In the genomic region with DNA sequence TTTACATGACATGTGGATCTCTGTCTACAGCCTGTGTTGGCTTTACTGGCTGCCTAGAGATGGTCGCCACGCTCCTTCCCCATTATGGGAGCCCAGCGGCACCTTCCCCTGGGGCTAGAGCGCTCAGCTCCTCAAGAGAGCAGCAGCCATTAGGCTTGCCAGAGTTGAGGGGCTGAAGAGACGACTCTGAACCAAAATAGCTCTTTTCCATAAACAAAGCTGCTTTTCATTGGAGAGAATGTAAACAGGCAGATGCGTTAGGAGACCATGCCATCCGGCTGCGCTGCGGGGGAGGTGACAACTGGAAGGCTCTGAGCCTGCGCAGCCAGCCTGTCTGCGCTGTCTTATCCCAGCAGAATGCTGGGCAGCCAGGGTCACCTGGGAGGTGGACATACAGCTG, we compare ENCODE assay signal across 12 mouse cellular contexts. TPM values are rescaled to one million over a fixed set of nuclear protein-coding genes. Genes with fewer than 3 reads are reported as not detected.
DNase-seq lines count a peak whose midpoint lies in the region; ATAC-seq and TF ChIP-seq lines count a peak whose summit lies in the region.
"Had no signal": no experiment of that assay in that cellular context is flagged by ENCODE, and none has a peak within 500 bp of the region (broad histone marks: within the 10 kb centered on the region; RNA-seq: fewer than 3 reads in every experiment).

No protein-coding gene starts in this region.

- no peak for ATAC-seq in embryonic facial prominence, embryonic 14.5 days (ENCODE audit: low read depth)
- ATAC-seq in inflammation-experienced regulatory T-cells, adult 6 months = no peak
- ATAC-seq: midbrain, embryonic 13.5 days had no signal

- WGBS in embryonic facial prominence, embryonic 14.5 days = 33% methylated on average over 11 of the region's 11 CpGs

- intact Hi-C loops in left cerebral cortex, adult 2 months (cut with DNase I) = no loop called here
- intact Hi-C loops in left cerebral cortex, postnatal 4 days (cut with DNase I) = no loop called here

- H3K27ac ChIP-seq in left cerebral cortex, adult 2 months = no peak overlapping the region
- no peak overlapping the region for H3K27ac ChIP-seq in embryonic facial prominence, embryonic 14.5 days (replicated peaks; ENCODE audit: low read depth, low read length)
- H3K27ac ChIP-seq: heart, embryonic 15.5 days; midbrain, embryonic 13.5 days had no signal

- no peaks in the 10 kb centered on the region for H3K9me3 ChIP-seq in embryonic facial prominence, embryonic 14.5 days (ENCODE audit: control insufficient read depth, low read length)
- H3K9me3 ChIP-seq: heart, embryonic 15.5 days; midbrain, embryonic 13.5 days had no signal

- peaks cover 8% of the 10 kb centered on the region for H3K4me1 ChIP-seq in embryonic facial prominence, embryonic 14.5 days (ENCODE audit: control insufficient read depth, insufficient read depth, low read length)
- H3K4me1 ChIP-seq: heart, embryonic 15.5 days; midbrain, embryonic 13.5 days had no signal

- H3K27me3 ChIP-seq in embryonic facial prominence, embryonic 14.5 days (replicated peaks; ENCODE audit: control insufficient read depth, insufficient read depth, low read length) = no peaks in the 10 kb centered on the region
- H3K27me3 ChIP-seq: heart, embryonic 15.5 days; midbrain, embryonic 13.5 days had no signal

- no peak overlapping the region for H3K4me3 ChIP-seq in left cerebral cortex, adult 2 months
- H3K4me3 ChIP-seq in embryonic facial prominence, embryonic 14.5 days (ENCODE audit: low read depth, low read length) = no peak overlapping the region
- H3K4me3 ChIP-seq: heart, embryonic 15.5 days; midbrain, embryonic 13.5 days had no signal

- peak; percentile 21 to 23 for DNase-seq in left cerebral cortex, adult 2 months (ENCODE audit: extremely low spot score in 1 of 2, low spot score in 2 of 2)
- no peak for DNase-seq in left cerebral cortex, postnatal 4 days
- peak; percentile 61 for DNase-seq in embryonic facial prominence, embryonic 14.5 days (ENCODE audit: low spot score)
- DNase-seq in layer of hippocampus, postnatal 10 days (ENCODE audit: low spot score in 2 of 2) = peak; percentile 30 to 48
- DNase-seq in right cerebral cortex, postnatal 36 days (ENCODE audit: low spot score in 2 of 2) = peak; percentile 12 to 28
- no peak for DNase-seq in kidney, postnatal 36 days
- DNase-seq: kidney, adult 2 months; thymus, adult 2 months had no signal

- H3K36me3 ChIP-seq in embryonic facial prominence, embryonic 14.5 days (ENCODE audit: control insufficient read depth, insufficient read depth, low read length) = no peaks in the 10 kb centered on the region
- H3K36me3 ChIP-seq: heart, embryonic 15.5 days; midbrain, embryonic 13.5 days had no signal

- no peak for TF ChIP-seq CTCF in left cerebral cortex, adult 2 months (IDR thresholded peaks at IDR 0.05)

- no peak overlapping the region for H3K9ac ChIP-seq in embryonic facial prominence, embryonic 14.5 days (ENCODE audit: low read depth, low read length)
- H3K9ac ChIP-seq: heart, embryonic 15.5 days; midbrain, embryonic 13.5 days had no signal

- no peak overlapping the region for H3K4me2 ChIP-seq in embryonic facial prominence, embryonic 14.5 days (ENCODE audit: low read depth, low read length)
- H3K4me2 ChIP-seq: heart, embryonic 15.5 days; midbrain, embryonic 13.5 days had no signal

RNA-seq across cellular contexts. Expression of gene Myl10, which starts 55.1 kb away (rescaled TPM):
- total RNA-seq in left cerebral cortex, adult 2 months (2021) = not detected
- total RNA-seq in left cerebral cortex, postnatal 4 days (2021) = not detected
- polyA plus RNA-seq in embryonic facial prominence, embryonic 14.5 days (2014; fragmentation: Nextera tagmentation; extraction: Ambion mirVana) = not detected in 2 replicates
- total RNA-seq in layer of hippocampus, postnatal 10 days (2021) = not detected
- 1 to 10 TPM in 1 of 3 experiments, not detected in 2; 1.4 TPM for polyA plus RNA-seq in inflammation-experienced regulatory T-cells, adult 6 months (2017; shearing (Covaris generic))
- polyA plus RNA-seq: kidney, adult 2 months; limb, embryonic 14.5 days; midbrain, embryonic 13.5 days had no signal

Comparison
In these comparisons a context has a peak if more than half of its experiments do, and no peak if none do; other contexts are left out.
1. DNase-seq: peak in left cerebral cortex, adult 2 months (2 of 2), embryonic facial prominence, embryonic 14.5 days (single experiment), layer of hippocampus, postnatal 10 days (2 of 2) and right cerebral cortex, postnatal 36 days (2 of 2); none in left cerebral cortex, postnatal 4 days (single experiment) and kidney, postnatal 36 days (0 of 2).